ENCODE assay signal across 20 mouse cellular contexts in genomic region chr7:111337053-111337452, GRCm38 (mm10).
"Had no signal": no experiment of that assay in that cellular context is flagged by ENCODE, and none has a peak within 500 bp of the region (broad histone marks: within the 10 kb centered on the region; RNA-seq: fewer than 3 reads in every experiment).

No protein-coding gene starts in this region.

- H3K9ac ChIP-seq: lung, embryonic 15.5 days; midbrain, embryonic 12.5 days; neural tube, embryonic 13.5 days; neural tube, embryonic 15.5 days had no signal

- H3K4me2 ChIP-seq: lung, embryonic 15.5 days; midbrain, embryonic 12.5 days; neural tube, embryonic 13.5 days; neural tube, embryonic 15.5 days had no signal

- H3K27me3 ChIP-seq: lung, embryonic 15.5 days; midbrain, embryonic 12.5 days; neural tube, embryonic 13.5 days; neural tube, embryonic 15.5 days had no signal

- H3K4me1 ChIP-seq: lung, embryonic 15.5 days; midbrain, embryonic 10.5 days; midbrain, embryonic 12.5 days; neural tube, embryonic 13.5 days; neural tube, embryonic 15.5 days had no signal

- H3K27ac ChIP-seq: lung, embryonic 15.5 days; macrophage; midbrain, embryonic 10.5 days; midbrain, embryonic 12.5 days; neural tube, embryonic 13.5 days; neural tube, embryonic 15.5 days had no signal

- H3K4me3 ChIP-seq: lung, embryonic 15.5 days; midbrain, embryonic 10.5 days; midbrain, embryonic 12.5 days; myocyte; neural tube, embryonic 13.5 days; neural tube, embryonic 15.5 days had no signal

- H3K36me3 ChIP-seq: lung, embryonic 15.5 days; midbrain, embryonic 10.5 days; midbrain, embryonic 12.5 days; neural tube, embryonic 13.5 days; neural tube, embryonic 15.5 days had no signal

- H3K9me3 ChIP-seq: lung, embryonic 15.5 days; midbrain, embryonic 10.5 days; midbrain, embryonic 12.5 days; neural tube, embryonic 13.5 days; neural tube, embryonic 15.5 days had no signal

- ATAC-seq: lung, postnatal 0 days; midbrain, embryonic 16.5 days had no signal

- DNase-seq: lung, adult 2 months; lung, postnatal 14 days; lung, postnatal 36 days; midbrain, embryonic 14.5 days; retina, postnatal 1 day; right cerebral cortex, postnatal 25 days; right cerebral cortex, postnatal 4 days; spleen, adult 18-20 months; thymus, adult 18-20 months; thymus, postnatal 14 days; thymus, postnatal 36 days had no signal
